10 mouse cellular contexts compared by ENCODE assay signal in genomic region chr2:25286837-25287636, GRCm38 (mm10). TPM values are rescaled to one million over a fixed set of nuclear protein-coding genes. Genes with fewer than 3 reads are reported as not detected.
DNase-seq lines count a peak whose midpoint lies in the region; ATAC-seq and TF ChIP-seq lines count a peak whose summit lies in the region.
"Had no signal": no experiment of that assay in that cellular context is flagged by ENCODE, and none has a peak within 500 bp of the region (broad histone marks: within the 10 kb centered on the region; RNA-seq: fewer than 3 reads in every experiment).

No protein-coding gene starts in this region.

- H3K9me3 ChIP-seq in kidney, embryonic 14.5 days (ENCODE audit: control insufficient read depth, low read length), result no peaks in the 10 kb centered on the region
- H3K9me3 ChIP-seq in intestine, postnatal 0 days (ENCODE audit: control insufficient read depth), result no peaks in the 10 kb centered on the region
- no peaks in the 10 kb centered on the region for H3K9me3 ChIP-seq in lung, embryonic 16.5 days (ENCODE audit: control insufficient read depth, low read length)
- no peaks in the 10 kb centered on the region for H3K9me3 ChIP-seq in forebrain, embryonic 16.5 days (ENCODE audit: control insufficient read depth, low read length)
- H3K9me3 ChIP-seq: embryonic facial prominence, embryonic 12.5 days had no signal

- WGBS in kidney, embryonic 14.5 days, result 58% methylated on average over 7 of the region's 7 CpGs
- WGBS in intestine, postnatal 0 days, result 26% methylated on average over 7 of the region's 7 CpGs
- 34% methylated on average over 7 of the region's 7 CpGs for WGBS in lung, embryonic 16.5 days
- 63% methylated on average over 7 of the region's 7 CpGs for WGBS in forebrain, embryonic 16.5 days

- H3K36me3 ChIP-seq in kidney, embryonic 14.5 days (ENCODE audit: control insufficient read depth, insufficient read depth, low read length), result peaks cover 36% of the 10 kb centered on the region
- H3K36me3 ChIP-seq in intestine, postnatal 0 days (ENCODE audit: control insufficient read depth, insufficient read depth), result peaks cover 31% of the 10 kb centered on the region
- H3K36me3 ChIP-seq in lung, embryonic 16.5 days (ENCODE audit: control insufficient read depth, insufficient read depth, low read length), result peaks cover 29% of the 10 kb centered on the region
- H3K36me3 ChIP-seq in forebrain, embryonic 16.5 days (ENCODE audit: control insufficient read depth, insufficient read depth), result peaks cover 17% of the 10 kb centered on the region

- no peak overlapping the region for H3K4me2 ChIP-seq in kidney, embryonic 14.5 days (replicated peaks; ENCODE audit: low read depth, low read length)
- H3K4me2 ChIP-seq in intestine, postnatal 0 days (replicated peaks; ENCODE audit: low read depth), result peak overlapping the region; percentile 37
- H3K4me2 ChIP-seq in lung, embryonic 16.5 days (ENCODE audit: low read depth, low read length), result peak overlapping the region; percentile 30
- H3K4me2 ChIP-seq in forebrain, embryonic 16.5 days (ENCODE audit: low read length), result no peak overlapping the region
- H3K4me2 ChIP-seq: embryonic facial prominence, embryonic 12.5 days had no signal

- TF ChIP-seq CTCF in intestine, postnatal 0 days (IDR thresholded peaks at IDR 0.05; ENCODE audit: low read depth), result no peak

- H3K4me1 ChIP-seq in kidney, embryonic 14.5 days (ENCODE audit: control insufficient read depth, insufficient read depth, low read length), result 0 out of 2 replicates have a peak, but pooled peaks cover 2% of the 10 kb centered on the region
- H3K4me1 ChIP-seq in intestine, postnatal 0 days (replicated peaks; ENCODE audit: control insufficient read depth, insufficient read depth, low read length), result peaks cover 19% of the 10 kb centered on the region; the same call in 1 of the 2 replicates
- H3K4me1 ChIP-seq in lung, embryonic 16.5 days (replicated peaks; ENCODE audit: control insufficient read depth, insufficient read depth, low read length), result peaks cover 22% of the 10 kb centered on the region
- H3K4me1 ChIP-seq in forebrain, embryonic 16.5 days (replicated peaks; ENCODE audit: control insufficient read depth, insufficient read depth, low read length), result peaks cover 21% of the 10 kb centered on the region

- H3K9ac ChIP-seq in kidney, embryonic 14.5 days (ENCODE audit: low read depth, low read length), result no peak overlapping the region
- peak overlapping the region; percentile 31; the same call in 1 of the 2 replicates for H3K9ac ChIP-seq in intestine, postnatal 0 days (ENCODE audit: low read depth, low read length)
- H3K9ac ChIP-seq in lung, embryonic 16.5 days (ENCODE audit: low read length), result no peak overlapping the region
- H3K9ac ChIP-seq in forebrain, embryonic 16.5 days (replicated peaks; ENCODE audit: low read depth, low read length), result no peak overlapping the region
- H3K9ac ChIP-seq: embryonic facial prominence, embryonic 12.5 days had no signal

- H3K27ac ChIP-seq in kidney, embryonic 14.5 days (ENCODE audit: low read depth, low read length), result no peak overlapping the region
- peak overlapping the region; percentile 90 for H3K27ac ChIP-seq in intestine, postnatal 0 days (ENCODE audit: low read depth, low read length)
- H3K27ac ChIP-seq in lung, embryonic 16.5 days (ENCODE audit: low read length), result peak overlapping the region; percentile 92
- no peak overlapping the region for H3K27ac ChIP-seq in forebrain, embryonic 16.5 days (ENCODE audit: low read length)

- no peak for ATAC-seq in kidney, embryonic 14.5 days (ENCODE audit: low FRiP score, low TSS enrichment)
- peak; percentile 83 for ATAC-seq in intestine, postnatal 0 days
- ATAC-seq in lung, embryonic 16.5 days (ENCODE audit: low read depth), result peak; percentile 76
- no peak for ATAC-seq in forebrain, embryonic 16.5 days

- no peak overlapping the region for H3K4me3 ChIP-seq in kidney, embryonic 14.5 days (ENCODE audit: low read length)
- H3K4me3 ChIP-seq in intestine, postnatal 0 days (ENCODE audit: low read depth, low read length), result no peak overlapping the region
- H3K4me3 ChIP-seq in lung, embryonic 16.5 days (ENCODE audit: low read length), result no peak overlapping the region
- H3K4me3 ChIP-seq in forebrain, embryonic 16.5 days (replicated peaks; ENCODE audit: low read length), result no peak overlapping the region
- H3K4me3 ChIP-seq: embryonic facial prominence, embryonic 12.5 days had no signal

- peak; percentile 67 for DNase-seq in kidney, adult 11 months
- peak; percentile 62 for DNase-seq in cerebellum, adult 8-10 months
- DNase-seq in gastrocnemius, postnatal 10 days, result no peak
- DNase-seq in embryo, embryonic 10 days (ENCODE audit: low spot score), result no peak

- H3K27me3 ChIP-seq in kidney, embryonic 14.5 days (ENCODE audit: control insufficient read depth, insufficient read depth, low read length), result peaks cover 43% of the 10 kb centered on the region
- H3K27me3 ChIP-seq in intestine, postnatal 0 days (replicated peaks; ENCODE audit: control insufficient read depth, insufficient read depth, low read length), result peaks cover 32% of the 10 kb centered on the region
- H3K27me3 ChIP-seq in lung, embryonic 16.5 days (ENCODE audit: control insufficient read depth, insufficient read depth, low read depth, low read length), result peaks cover 36% of the 10 kb centered on the region
- H3K27me3 ChIP-seq in forebrain, embryonic 16.5 days (replicated peaks; ENCODE audit: control insufficient read depth, insufficient read depth, low read length), result peaks cover 37% of the 10 kb centered on the region

RNA-seq across cellular contexts. Expression of gene Tmem210, which starts 0.9 kb away (rescaled TPM):
- polyA plus RNA-seq in kidney, embryonic 14.5 days (2014; fragmentation: Nextera tagmentation; extraction: Ambion mirVana), result not detected in 2 replicates
- not detected in 2 replicates for polyA plus RNA-seq in intestine, postnatal 0 days (2015; fragmentation: Nextera tagmentation; extraction: Ambion mirVana)
- polyA plus RNA-seq in lung, embryonic 16.5 days (2015; fragmentation: Nextera tagmentation; extraction: Ambion mirVana), result not detected in 2 replicates
- total RNA-seq in gastrocnemius, postnatal 10 days (2021), result not detected
- not detected in 2 replicates for polyA plus RNA-seq in forebrain, embryonic 16.5 days (2015; fragmentation: Nextera tagmentation; extraction: Ambion mirVana)
- polyA plus RNA-seq: embryonic facial prominence, embryonic 12.5 days; neural tube, embryonic 11.5 days had no signal

RNA-seq across cellular contexts. Expression of gene Lrrc26, which starts 2.7 kb away (rescaled TPM):
- not detected in 2 replicates for polyA plus RNA-seq in kidney, embryonic 14.5 days (2014; fragmentation: Nextera tagmentation; extraction: Ambion mirVana)
- polyA plus RNA-seq in intestine, postnatal 0 days (2015; fragmentation: Nextera tagmentation; extraction: Ambion mirVana), result 5.5 and 6.6 TPM in 2 replicates
- polyA plus RNA-seq in lung, embryonic 16.5 days (2015; fragmentation: Nextera tagmentation; extraction: Ambion mirVana), result 6.7 and 9.4 TPM in 2 replicates
- total RNA-seq in gastrocnemius, postnatal 10 days (2021), result under 1 TPM in 1 of 2 experiments, not detected in 1; 0.26 TPM
- polyA plus RNA-seq in forebrain, embryonic 16.5 days (2015; fragmentation: Nextera tagmentation; extraction: Ambion mirVana), result 0.21 TPM in 1 of 2 replicates, not detected in the other
- polyA plus RNA-seq: embryonic facial prominence, embryonic 12.5 days; neural tube, embryonic 11.5 days had no signal

RNA-seq across cellular contexts. Expression of gene Anapc2, which starts 14.8 kb away (rescaled TPM):
- 71.4 and 111 TPM in 2 replicates for polyA plus RNA-seq in kidney, embryonic 14.5 days (2014; fragmentation: Nextera tagmentation; extraction: Ambion mirVana)
- polyA plus RNA-seq in intestine, postnatal 0 days (2015; fragmentation: Nextera tagmentation; extraction: Ambion mirVana), result 41.6 and 43.4 TPM in 2 replicates
- 136 and 137 TPM in 2 replicates for polyA plus RNA-seq in lung, embryonic 16.5 days (2015; fragmentation: Nextera tagmentation; extraction: Ambion mirVana)
- 10 to 100 TPM; 35.2 to 52.2 TPM for total RNA-seq in gastrocnemius, postnatal 10 days (2021)
- 150 and 159 TPM in 2 replicates for polyA plus RNA-seq in forebrain, embryonic 16.5 days (2015; fragmentation: Nextera tagmentation; extraction: Ambion mirVana)

RNA-seq across cellular contexts. Expression of gene Ssna1, which starts 14.8 kb away (rescaled TPM):
- 212 and 253 TPM in 2 replicates for polyA plus RNA-seq in kidney, embryonic 14.5 days (2014; fragmentation: Nextera tagmentation; extraction: Ambion mirVana)
- 105 and 108 TPM in 2 replicates for polyA plus RNA-seq in intestine, postnatal 0 days (2015; fragmentation: Nextera tagmentation; extraction: Ambion mirVana)
- 219 and 232 TPM in 2 replicates for polyA plus RNA-seq in lung, embryonic 16.5 days (2015; fragmentation: Nextera tagmentation; extraction: Ambion mirVana)
- 10 to 100 TPM; 39.5 to 40.3 TPM for total RNA-seq in gastrocnemius, postnatal 10 days (2021)
- polyA plus RNA-seq in forebrain, embryonic 16.5 days (2015; fragmentation: Nextera tagmentation; extraction: Ambion mirVana), result 199 and 204 TPM in 2 replicates

RNA-seq across cellular contexts. Expression of gene Tprn, which starts 24.6 kb away (rescaled TPM):
- 5.8 and 7.3 TPM in 2 replicates for polyA plus RNA-seq in kidney, embryonic 14.5 days (2014; fragmentation: Nextera tagmentation; extraction: Ambion mirVana)
- polyA plus RNA-seq in intestine, postnatal 0 days (2015; fragmentation: Nextera tagmentation; extraction: Ambion mirVana), result 62.0 and 68.3 TPM in 2 replicates
- 6.4 and 6.5 TPM in 2 replicates for polyA plus RNA-seq in lung, embryonic 16.5 days (2015; fragmentation: Nextera tagmentation; extraction: Ambion mirVana)
- total RNA-seq in gastrocnemius, postnatal 10 days (2021), result 1 to 10 TPM; 4.7 to 6.8 TPM
- 14.8 and 16.4 TPM in 2 replicates for polyA plus RNA-seq in forebrain, embryonic 16.5 days (2015; fragmentation: Nextera tagmentation; extraction: Ambion mirVana)

Comparison
In these comparisons a context has a peak if more than half of its experiments do, and no peak if none do; other contexts are left out.
1. DNase-seq: peak in kidney, adult 11 months (single experiment) and cerebellum, adult 8-10 months (single experiment); none in gastrocnemius, postnatal 10 days (single experiment) and embryo, embryonic 10 days (single experiment).
2. ATAC-seq: peak in intestine, postnatal 0 days (single experiment) and lung, embryonic 16.5 days (single experiment); none in kidney, embryonic 14.5 days (single experiment) and forebrain, embryonic 16.5 days (single experiment).
3. H3K27ac ChIP-seq: peak in intestine, postnatal 0 days (single experiment) and lung, embryonic 16.5 days (single experiment); none in kidney, embryonic 14.5 days (single experiment) and forebrain, embryonic 16.5 days (single experiment).
4. H3K4me2 ChIP-seq: peak in intestine, postnatal 0 days (single experiment) and lung, embryonic 16.5 days (single experiment); none in kidney, embryonic 14.5 days (single experiment) and forebrain, embryonic 16.5 days (single experiment).